Mouse (Mus musculus): ENCODE data around the gene Abl1. TPM values are rescaled to one million over a fixed set of nuclear protein-coding genes. Genes with fewer than 3 reads are reported as not detected.

Abl1 gene
- polyA plus RNA-seq, 1 experiment from 2014 or later = 12.9 TPM

DNA sequence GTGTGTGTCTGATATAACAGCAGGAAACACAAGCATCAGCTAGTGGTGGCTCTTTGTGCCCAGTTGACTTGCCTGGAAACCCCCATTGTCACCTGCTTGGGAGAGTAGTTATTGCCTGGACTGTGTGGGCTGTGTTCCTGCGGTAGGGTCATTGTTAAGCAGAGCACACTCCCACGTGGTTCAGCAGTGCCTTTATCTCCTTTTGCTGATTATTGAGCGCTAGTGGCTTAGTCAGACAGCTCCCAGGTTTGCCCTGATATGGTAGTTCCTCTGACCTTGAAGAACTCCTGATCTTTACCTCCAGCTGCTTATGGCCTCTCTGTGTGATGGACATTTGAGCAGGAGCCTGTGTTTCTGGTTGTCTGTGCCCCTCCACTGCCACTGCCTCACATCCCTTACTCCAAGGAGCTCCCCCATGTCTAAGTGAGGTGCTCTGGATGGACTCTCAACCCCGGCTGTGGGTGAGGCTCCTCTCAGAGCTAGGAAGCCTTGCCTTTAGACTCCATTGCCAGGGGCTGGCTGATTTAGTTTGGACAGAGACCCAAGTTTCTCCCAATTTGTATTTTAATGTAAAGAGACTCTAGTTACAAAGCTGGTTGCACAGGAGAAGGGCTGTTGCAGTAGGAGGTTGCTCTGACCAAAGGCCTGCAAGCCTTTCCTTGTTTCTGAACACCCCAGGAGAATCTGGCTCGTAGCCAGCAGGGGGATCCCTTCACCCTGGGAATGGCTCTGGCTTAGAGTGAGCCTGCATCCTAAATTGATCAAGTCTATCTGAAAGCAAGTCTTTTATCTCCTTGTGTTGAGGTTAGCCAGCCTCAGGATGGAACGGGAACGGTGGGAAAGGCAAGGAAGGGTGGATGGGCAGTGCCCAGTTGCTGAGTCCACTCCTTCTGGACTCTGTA, 12.6 kb downstream of the Abl1 start:
- H3K27me3 ChIP-seq (replicated peaks) = no peaks in the 10 kb centered on the region
- H3K4me1 ChIP-seq = peaks cover 19% of the 10 kb centered on the region
- H3K36me3 ChIP-seq = peaks cover 38% of the 10 kb centered on the region
- H3K4me2 ChIP-seq = no peak overlapping the region
- 38% methylated on average over 7 of the region's 7 CpGs for WGBS (ENCODE audit: insufficient replicate concordance)
- H3K4me3 ChIP-seq = no peak overlapping the region
- 0 out of 2 replicates have a peak overlapping the region, but pooled peaks have one; percentile 23 for H3K27ac ChIP-seq
- H3K9ac ChIP-seq = no peak overlapping the region
- peak; percentile 65; the same call in 1 of the 2 replicates for ATAC-seq
- no peaks in the 10 kb centered on the region for H3K9me3 ChIP-seq (replicated peaks)

DNA sequence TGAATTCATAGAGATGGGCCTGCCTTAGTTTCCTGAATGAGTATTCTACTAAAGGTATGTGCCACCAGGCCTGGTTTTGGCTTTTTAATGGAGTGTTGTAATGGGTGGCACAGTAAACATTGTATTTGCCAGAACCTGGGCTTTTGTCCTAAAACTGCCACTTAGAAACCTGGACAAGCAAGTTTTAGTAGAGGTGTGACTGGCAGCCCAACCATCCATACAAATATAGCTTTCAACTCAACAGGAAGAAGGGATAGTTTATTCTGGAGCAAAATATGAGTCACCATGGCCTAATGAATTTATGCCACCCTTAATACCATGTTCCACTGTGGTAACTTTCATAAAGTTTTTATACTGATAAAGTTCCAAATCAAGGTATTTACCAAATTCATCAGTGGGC, 15.1 kb downstream of the Abl1 start:
- Histone ChIP-seq H3K4me1 (peaks cover 38% of the 10 kb centered on the region), H3K4me2 (no peak overlapping the region), H3K36me3 (peaks cover 25% of the 10 kb centered on the region), H3K9ac (no peak overlapping the region), H3K27me3 (replicated peaks) (no peaks in the 10 kb centered on the region), H3K4me3 (no peak overlapping the region), H3K9me3 (replicated peaks) (no peaks in the 10 kb centered on the region), H3K27ac (no peak overlapping the region)
- no peak for ATAC-seq

DNA sequence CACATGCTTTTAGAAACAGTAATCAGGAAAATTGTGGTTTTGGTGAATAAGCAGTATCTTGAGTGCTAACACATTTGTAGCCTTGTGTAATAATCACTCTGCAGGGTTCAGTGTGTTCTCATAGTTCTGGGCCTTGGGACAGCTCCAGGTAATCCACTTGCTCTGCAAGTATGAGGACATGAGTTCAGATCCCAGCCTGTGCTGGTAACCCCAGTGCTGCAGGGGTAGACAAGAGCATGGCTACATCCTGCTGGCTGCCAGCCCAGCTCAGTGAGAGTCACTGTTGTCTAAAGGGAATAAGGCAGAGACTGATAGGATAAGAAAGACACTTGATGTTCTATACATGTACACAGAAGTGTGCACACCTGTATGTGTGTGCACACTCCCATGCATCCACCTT, 17.7 kb downstream of the Abl1 start:
- H3K9ac ChIP-seq = no peak overlapping the region
- H3K36me3 ChIP-seq = peaks cover 12% of the 10 kb centered on the region; the same call in 1 of the 2 replicates
- H3K4me2 ChIP-seq = no peak overlapping the region
- no peaks in the 10 kb centered on the region for H3K27me3 ChIP-seq (replicated peaks)
- no peak overlapping the region for H3K4me3 ChIP-seq
- ATAC-seq = no peak
- H3K9me3 ChIP-seq (replicated peaks) = no peaks in the 10 kb centered on the region
- H3K27ac ChIP-seq = no peak overlapping the region
- peaks cover 24% of the 10 kb centered on the region for H3K4me1 ChIP-seq

DNA sequence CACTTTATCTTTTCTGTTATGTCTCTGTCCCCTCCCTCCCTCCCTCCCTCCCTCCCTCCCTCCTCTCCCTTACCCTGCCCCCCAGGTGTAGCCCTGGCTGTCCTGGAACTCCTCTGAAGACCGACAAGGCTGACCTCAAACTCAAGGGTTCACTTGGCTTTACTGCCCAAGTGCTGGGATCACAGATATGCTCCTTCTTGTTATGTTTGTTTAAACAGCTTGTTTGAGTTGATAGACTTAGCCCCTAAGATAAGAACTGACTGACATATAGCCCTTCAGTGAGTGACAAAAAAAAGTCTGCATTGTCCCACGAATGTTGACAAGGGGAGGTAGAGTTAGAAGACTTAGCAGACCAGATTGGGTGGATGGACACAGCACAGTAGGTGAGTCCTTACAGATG, 18.4 kb downstream of the Abl1 start:
- Histone ChIP-seq H3K36me3 (peaks cover 17% of the 10 kb centered on the region; the same call in 1 of the 2 replicates), H3K4me1 (peaks cover 20% of the 10 kb centered on the region), H3K27ac (no peak overlapping the region), H3K4me2 (no peak overlapping the region), H3K27me3 (replicated peaks) (no peaks in the 10 kb centered on the region), H3K9ac (no peak overlapping the region), H3K4me3 (no peak overlapping the region), H3K9me3 (replicated peaks) (no peaks in the 10 kb centered on the region)
- no peak for ATAC-seq
- 10% methylated on average over 2 of the region's 2 CpGs for WGBS (ENCODE audit: insufficient replicate concordance)

DNA sequence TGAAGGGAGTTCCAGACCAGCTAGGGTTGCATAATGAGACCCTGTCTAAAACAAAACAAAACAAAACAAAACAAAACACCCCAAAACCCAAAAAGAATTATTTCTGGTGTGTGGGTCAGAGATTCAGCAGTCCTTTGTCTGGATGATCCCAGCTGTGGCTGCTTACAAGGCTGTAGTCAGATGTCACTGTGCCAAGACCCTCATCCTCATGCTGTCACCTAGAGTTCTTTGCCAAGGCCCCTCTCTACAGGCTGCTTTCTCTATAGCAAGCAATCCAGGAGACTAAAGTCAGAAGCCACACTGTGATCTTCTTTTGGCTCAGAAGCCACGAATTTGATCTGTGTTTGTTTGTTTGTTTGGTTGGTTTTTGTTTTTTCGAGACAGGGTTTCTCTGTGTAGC, 24.5 kb downstream of the Abl1 start:
- Histone ChIP-seq H3K27ac (no peak overlapping the region), H3K4me1 (peaks cover 3% of the 10 kb centered on the region; the same call in 1 of the 2 replicates), H3K4me3 (no peak overlapping the region), H3K36me3 (peaks cover 8% of the 10 kb centered on the region; the same call in 1 of the 2 replicates), H3K9me3 (replicated peaks) (no peaks in the 10 kb centered on the region), H3K9ac (no peak overlapping the region), H3K27me3 (replicated peaks) (no peaks in the 10 kb centered on the region), H3K4me2 (no peak overlapping the region)
- ATAC-seq = no peak
- 60% methylated on average over 2 of the region's 2 CpGs for WGBS (ENCODE audit: insufficient replicate concordance)

DNA sequence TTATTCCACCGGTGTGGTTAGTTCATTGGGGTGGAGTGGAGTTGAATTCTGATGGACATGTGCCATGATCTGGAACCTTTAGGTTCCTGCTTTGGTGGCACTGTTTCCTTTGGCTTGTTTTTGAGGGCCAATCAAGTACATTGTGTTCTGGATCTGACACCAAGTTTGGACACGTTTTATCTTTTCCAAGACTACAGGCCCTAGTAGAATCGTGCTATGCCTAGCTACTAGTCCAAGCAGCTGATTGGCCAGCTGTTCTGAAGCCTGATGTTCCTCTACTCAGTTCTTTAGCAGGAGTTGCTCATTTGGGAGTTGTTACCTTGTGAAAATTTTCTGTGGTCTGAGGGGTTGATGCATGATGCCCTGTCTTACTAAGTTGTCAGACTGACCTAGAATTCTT, 25.6 kb downstream of the Abl1 start:
- no peaks in the 10 kb centered on the region for H3K9me3 ChIP-seq (replicated peaks)
- WGBS (ENCODE audit: insufficient replicate concordance) = 72% methylated on average over 3 of the region's 3 CpGs
- no peak for ATAC-seq
- H3K4me2 ChIP-seq = no peak overlapping the region
- H3K9ac ChIP-seq = no peak overlapping the region
- H3K4me3 ChIP-seq = no peak overlapping the region
- no peaks in the 10 kb centered on the region for H3K27me3 ChIP-seq (replicated peaks)
- H3K36me3 ChIP-seq = peaks cover 8% of the 10 kb centered on the region; the same call in 1 of the 2 replicates
- no peak overlapping the region for H3K27ac ChIP-seq
- H3K4me1 ChIP-seq = peaks cover 4% of the 10 kb centered on the region; the same call in 1 of the 2 replicates

DNA sequence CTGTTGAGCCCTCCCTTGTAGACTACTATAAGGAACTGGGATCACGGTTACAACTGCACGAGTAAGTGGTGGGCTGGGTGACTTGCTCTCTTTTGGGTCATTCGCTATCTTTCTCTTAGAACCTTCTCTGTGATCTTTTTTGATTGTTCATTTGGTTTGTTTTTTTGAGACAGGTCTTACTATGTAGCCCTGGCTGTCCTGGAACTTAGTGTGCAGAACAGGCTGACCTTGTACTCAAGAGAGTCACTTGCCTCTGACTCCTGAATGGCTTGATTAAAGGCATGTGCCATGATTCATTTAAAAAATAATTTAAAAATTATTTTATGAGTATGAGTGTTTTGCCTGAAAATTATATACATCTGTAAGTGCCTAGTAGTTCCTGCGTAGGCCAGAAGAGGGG, 26.6 kb downstream of the Abl1 start:
- peaks cover 8% of the 10 kb centered on the region; the same call in 1 of the 2 replicates for H3K36me3 ChIP-seq
- WGBS (ENCODE audit: insufficient replicate concordance) = 80% methylated on average over 4 of the region's 4 CpGs
- peaks cover 13% of the 10 kb centered on the region; the same call in 1 of the 2 replicates for H3K4me1 ChIP-seq
- no peak overlapping the region for H3K27ac ChIP-seq
- no peak overlapping the region for H3K4me3 ChIP-seq
- H3K9ac ChIP-seq = no peak overlapping the region
- H3K9me3 ChIP-seq (replicated peaks) = no peaks in the 10 kb centered on the region
- no peak overlapping the region for H3K4me2 ChIP-seq
- H3K27me3 ChIP-seq (replicated peaks) = no peaks in the 10 kb centered on the region
- no peak for ATAC-seq

DNA sequence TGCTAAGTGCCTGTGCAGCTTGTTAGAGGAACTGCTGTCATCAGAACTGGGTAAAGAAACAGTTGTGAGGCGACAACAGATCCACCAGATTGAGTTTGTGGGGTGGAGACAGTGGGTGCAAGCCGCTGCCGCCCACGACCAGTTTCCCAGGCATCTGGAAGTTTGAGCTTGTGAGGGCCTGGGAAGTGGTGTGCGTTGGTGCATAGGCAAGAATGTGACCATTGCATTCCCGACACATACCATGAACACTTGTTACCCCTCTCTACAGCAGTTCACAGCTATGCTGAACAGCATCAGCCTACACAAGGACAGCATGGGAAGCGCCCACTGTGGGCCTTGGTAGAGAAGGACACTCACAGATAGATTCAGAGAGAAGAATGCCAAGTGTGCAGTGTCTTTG, 27.8 kb downstream of the Abl1 start:
- 81% methylated on average over 7 of the region's 7 CpGs for WGBS (ENCODE audit: insufficient replicate concordance)
- no peak for ATAC-seq

DNA sequence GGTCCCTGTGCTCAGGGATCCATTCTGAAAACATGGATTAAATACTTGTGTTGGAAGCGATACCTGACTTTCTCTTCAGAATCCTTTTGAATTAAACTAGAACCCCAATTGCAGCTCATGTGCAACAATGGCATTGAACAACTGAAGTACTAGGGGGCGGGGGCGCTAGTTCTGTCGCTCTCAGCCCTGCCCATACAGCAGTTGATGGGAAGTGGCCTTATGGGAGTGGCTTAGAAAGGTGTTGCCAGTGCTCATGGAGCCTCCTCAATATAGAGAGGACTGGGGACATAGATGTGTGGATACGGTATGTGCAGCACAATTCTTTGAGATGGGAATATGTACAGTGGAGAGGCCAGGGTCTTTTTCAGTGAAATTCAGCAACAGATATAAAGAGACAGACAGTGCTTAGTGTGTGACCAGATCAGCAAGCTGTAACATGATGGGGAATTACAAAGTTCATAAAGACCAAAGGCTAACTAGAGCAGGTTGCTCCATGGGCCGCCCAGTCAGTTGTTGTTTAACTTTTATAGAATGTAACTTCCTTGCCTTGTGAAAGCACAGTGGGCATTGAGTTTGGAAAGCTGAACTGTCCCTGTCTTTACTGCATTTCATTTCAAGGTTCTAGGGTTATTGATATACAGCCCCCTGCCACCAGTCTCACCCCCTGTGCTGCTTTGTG, 31.2 kb downstream of the Abl1 start:
- WGBS (ENCODE audit: insufficient replicate concordance) = 68% methylated on average over 6 of the region's 6 CpGs
- no peak overlapping the region for H3K9ac ChIP-seq
- H3K4me2 ChIP-seq = no peak overlapping the region
- peak; percentile 58; the same call in 1 of the 2 replicates for ATAC-seq
- H3K36me3 ChIP-seq = peaks cover 2% of the 10 kb centered on the region; the same call in 1 of the 2 replicates
- H3K27me3 ChIP-seq (replicated peaks) = no peaks in the 10 kb centered on the region
- peak overlapping the region; percentile 52; the same call in 1 of the 2 replicates for H3K27ac ChIP-seq
- no peak overlapping the region for H3K4me3 ChIP-seq
- H3K4me1 ChIP-seq = peaks cover 40% of the 10 kb centered on the region
- no peaks in the 10 kb centered on the region for H3K9me3 ChIP-seq (replicated peaks)

More for the DNA sequence above, 27.8 kb downstream of the Abl1 start:
- Histone ChIP-seq H3K4me1 (peaks cover 23% of the 10 kb centered on the region; the same call in 1 of the 2 replicates), H3K4me2 (no peak overlapping the region), H3K27ac (no peak overlapping the region), H3K9me3 (replicated peaks) (no peaks in the 10 kb centered on the region), H3K36me3 (peaks cover 8% of the 10 kb centered on the region; the same call in 1 of the 2 replicates), H3K4me3 (no peak overlapping the region), H3K9ac (no peak overlapping the region), H3K27me3 (replicated peaks) (no peaks in the 10 kb centered on the region)

DNA sequence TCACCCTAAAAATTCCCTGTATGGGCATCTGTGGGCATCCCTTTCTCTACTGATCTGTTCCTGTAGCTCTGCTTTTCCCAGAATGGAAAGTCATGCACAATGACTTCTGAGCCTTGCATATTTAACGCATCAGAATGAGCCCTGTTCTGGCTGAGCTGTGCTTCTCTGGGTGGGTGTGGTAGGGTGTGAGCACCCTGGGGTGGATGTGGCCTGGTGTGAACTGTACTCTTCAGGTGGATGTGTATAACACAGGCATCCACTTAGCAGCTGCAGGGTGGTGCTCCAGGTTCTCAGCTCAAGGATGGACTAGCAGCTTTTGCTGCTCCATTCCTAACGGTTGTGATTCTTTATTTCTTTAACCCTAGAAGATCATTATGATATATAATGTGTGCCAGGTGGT, 31.8 kb downstream of the Abl1 start:
- H3K4me3 ChIP-seq = no peak overlapping the region
- no peak overlapping the region for H3K4me2 ChIP-seq
- 84% methylated on average over 2 of the region's 2 CpGs for WGBS (ENCODE audit: insufficient replicate concordance)
- no peak overlapping the region for H3K9ac ChIP-seq
- no peak for ATAC-seq
- H3K9me3 ChIP-seq (replicated peaks) = no peaks in the 10 kb centered on the region
- H3K36me3 ChIP-seq = peaks cover 2% of the 10 kb centered on the region; the same call in 1 of the 2 replicates
- peaks cover 46% of the 10 kb centered on the region for H3K4me1 ChIP-seq
- peak overlapping the region; percentile 52; the same call in 1 of the 2 replicates for H3K27ac ChIP-seq
- no peaks in the 10 kb centered on the region for H3K27me3 ChIP-seq (replicated peaks)

DNA sequence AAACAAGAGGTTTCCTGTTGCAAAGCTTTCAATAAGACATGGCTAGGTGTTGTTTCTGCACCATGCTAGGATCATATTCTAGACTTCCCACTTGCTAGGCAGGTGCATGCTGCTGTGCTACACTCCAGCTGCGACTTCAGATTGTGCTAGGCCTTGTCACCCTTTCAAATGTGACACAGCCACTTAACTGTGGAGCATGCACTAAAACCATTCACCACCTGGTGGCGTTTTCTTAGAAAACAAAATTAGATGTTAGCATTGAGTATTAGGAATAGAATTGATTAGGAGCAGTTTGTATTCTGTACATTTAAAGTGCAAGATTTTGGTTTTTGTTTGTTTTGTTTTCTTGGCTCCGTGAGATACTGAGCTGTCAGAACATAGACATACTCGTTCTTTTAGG, 32.6 kb downstream of the Abl1 start:
- Histone ChIP-seq H3K9me3 (replicated peaks) (no peaks in the 10 kb centered on the region), H3K36me3 (peaks cover 2% of the 10 kb centered on the region; the same call in 1 of the 2 replicates), H3K4me3 (no peak overlapping the region), H3K4me2 (no peak overlapping the region), H3K4me1 (peaks cover 55% of the 10 kb centered on the region), H3K27me3 (replicated peaks) (no peaks in the 10 kb centered on the region), H3K27ac (no peak overlapping the region), H3K9ac (no peak overlapping the region)
- no peak for ATAC-seq
- 58% methylated on average over 4 of the region's 4 CpGs for WGBS (ENCODE audit: insufficient replicate concordance)

Data from liver, embryonic 12.5 days (tissue).